Mouse (Mus musculus) limb, embryonic 15.5 days (tissue): ENCODE measurements at regions not wholly inside any gene's neighbourhood (a gene's known extent, or its start where the extent isn't known, plus 50 kb on each side); places are given as distances from the start of the nearest gene placed in this dataset.
"Not testable (repeated sequence)": the region's sequence is repeated elsewhere in the genome, so short reads cannot be mapped to it uniquely, and the experiment has no call there.

Experiments used
- ATAC-seq: fragments of 200-750 bp; cut with Nextera tagmentation; 2 replicates; pipeline ENCODE4 v1.8.0; 2017; ENCODE audit warnings: low read depth, moderate TSS enrichment; ENCODE audit not compliant: insufficient number of reproducible peaks, low FRiP score, low TSS enrichment
- H3K27ac ChIP-seq: fragments of 300-500 bp; sonication (generic); 2 replicates; pipeline ENCODE4 v1.5.1; 2015; ENCODE audit warnings: moderate library complexity, mild to moderate bottlenecking, inconsistent platforms
- H3K27me3 ChIP-seq: fragments of 300-500 bp; sonication (generic); 2 replicates; pipeline ENCODE4 v1.6.1; 2015; ENCODE audit warnings: inconsistent platforms
- H3K36me3 ChIP-seq: fragments of 300-500 bp; sonication (generic); 2 replicates; pipeline ENCODE4 v1.6.1; 2015; ENCODE audit warnings: inconsistent platforms
- H3K4me1 ChIP-seq: fragments of 300-500 bp; sonication (generic); 2 replicates; pipeline ENCODE4 v1.6.1; 2015; ENCODE audit warnings: inconsistent platforms
- H3K4me2 ChIP-seq: fragments of 300-500 bp; sonication (generic); 2 replicates; pipeline ENCODE4 v1.6.1; 2015; ENCODE audit warnings: mild to moderate bottlenecking, inconsistent platforms
- H3K4me3 ChIP-seq: fragments of 300-500 bp; sonication (generic); 2 replicates; pipeline ENCODE4 v1.5.1; 2015; ENCODE audit warnings: mild to moderate bottlenecking, inconsistent platforms
- H3K9ac ChIP-seq: fragments of 300-500 bp; sonication (generic); 2 replicates; pipeline ENCODE4 v1.6.1; 2015; ENCODE audit warnings: inconsistent platforms
- H3K9me3 ChIP-seq: fragments of 300-500 bp; sonication (generic); 2 replicates; pipeline ENCODE4 v1.6.1; 2016; ENCODE audit warnings: inconsistent platforms
- WGBS: fragments of 180-500 bp; shearing (Covaris S2); methylation state at CpG from one replicate; pipeline ENCODE4 v1.1.7; 2015; 5-methylcytosine and 5-hydroxymethylcytosine counted together

GRCm38 (mm10) chr13:111309848-111310692 is 55.3 kb downstream of the Actbl2 start:
- H3K27me3 ChIP-seq, result no peaks in the 10 kb centered on the region
- H3K4me1 ChIP-seq, result 0 out of 2 replicates have a peak, but pooled peaks cover 3% of the 10 kb centered on the region
- no peak for ATAC-seq
- H3K4me3 ChIP-seq, result no peak overlapping the region
- no peak overlapping the region for H3K9ac ChIP-seq
- no peak overlapping the region for H3K4me2 ChIP-seq
- no peaks in the 10 kb centered on the region for H3K9me3 ChIP-seq
- H3K27ac ChIP-seq, result no peak overlapping the region
- no peaks in the 10 kb centered on the region for H3K36me3 ChIP-seq
- 74% methylated on average over 14 of the region's 14 CpGs for WGBS

GRCm38 (mm10) chr13:111310693-111311045 is 55.9 kb downstream of the Actbl2 start:
- Histone ChIP-seq H3K27me3 (no peaks in the 10 kb centered on the region), H3K9ac (no peak overlapping the region), H3K4me3 (no peak overlapping the region), H3K36me3 (no peaks in the 10 kb centered on the region), H3K4me2 (no peak overlapping the region), H3K27ac (no peak overlapping the region), H3K9me3 (no peaks in the 10 kb centered on the region), H3K4me1 (0 out of 2 replicates have a peak, but pooled peaks cover 3% of the 10 kb centered on the region)
- WGBS, result 81% methylated on average over 1 of the region's 1 CpGs
- no peak for ATAC-seq

GRCm38 (mm10) chr13:111313506-111313905 is 58.7 kb downstream of the Actbl2 start:
- not testable (repeated sequence) for H3K36me3 ChIP-seq, H3K9me3 ChIP-seq, ATAC-seq, H3K4me2 ChIP-seq, H3K27ac ChIP-seq, H3K9ac ChIP-seq, H3K4me3 ChIP-seq, H3K27me3 ChIP-seq, H3K4me1 ChIP-seq
- 80% methylated on average over 3 of the region's 3 CpGs for WGBS

GRCm38 (mm10) chr13:111317876-111318275 is 63.1 kb downstream of the Actbl2 start:
- WGBS, result 83% methylated on average over 2 of the region's 2 CpGs
- not testable (repeated sequence) for ATAC-seq, H3K36me3 ChIP-seq, H3K27ac ChIP-seq, H3K9me3 ChIP-seq, H3K4me2 ChIP-seq, H3K4me3 ChIP-seq, H3K27me3 ChIP-seq, H3K9ac ChIP-seq, H3K4me1 ChIP-seq

GRCm38 (mm10) chr13:111323206-111323605 is 68.4 kb downstream of the Actbl2 start:
- 60% methylated on average over 8 of the region's 8 CpGs for WGBS
- Histone ChIP-seq H3K36me3 (no peaks in the 10 kb centered on the region), H3K4me1 (no peaks in the 10 kb centered on the region), H3K4me3 (no peak overlapping the region), H3K4me2 (no peak overlapping the region), H3K27me3 (no peaks in the 10 kb centered on the region), H3K27ac (no peak overlapping the region), H3K9ac (no peak overlapping the region), H3K9me3 (no peaks in the 10 kb centered on the region)
- no peak for ATAC-seq

GRCm38 (mm10) chr13:111326096-111326665 is 71.4 kb downstream of the Actbl2 start:
- ATAC-seq, result no peak
- Histone ChIP-seq H3K36me3 (no peaks in the 10 kb centered on the region), H3K9ac (no peak overlapping the region), H3K9me3 (no peaks in the 10 kb centered on the region), H3K4me2 (no peak overlapping the region), H3K27me3 (no peaks in the 10 kb centered on the region), H3K27ac (0 out of 2 replicates have a peak overlapping the region, but pooled peaks have one; percentile 2), H3K4me1 (no peaks in the 10 kb centered on the region), H3K4me3 (no peak overlapping the region)
- 60% methylated on average over 16 of the region's 16 CpGs for WGBS

GRCm38 (mm10) chr13:111333035-111333434 is 78.2 kb downstream of the Actbl2 start:
- H3K36me3 ChIP-seq, result no peaks in the 10 kb centered on the region
- H3K27ac ChIP-seq, result no peak overlapping the region
- H3K9me3 ChIP-seq, result no peaks in the 10 kb centered on the region
- no peak overlapping the region for H3K4me2 ChIP-seq
- H3K4me3 ChIP-seq, result no peak overlapping the region
- ATAC-seq, result 0 out of 2 replicates have a peak, but pooled peaks have one; percentile 69
- no peak overlapping the region for H3K9ac ChIP-seq
- H3K27me3 ChIP-seq, result no peaks in the 10 kb centered on the region
- 0 out of 2 replicates have a peak, but pooled peaks cover 5% of the 10 kb centered on the region for H3K4me1 ChIP-seq
- 59% methylated on average over 3 of the region's 3 CpGs for WGBS

- WGBS, result 81% methylated on average over 4 of the region's 4 CpGs
- Histone ChIP-seq H3K27ac (0 out of 2 replicates have a peak overlapping the region, but pooled peaks have one; percentile 4), H3K4me1 (0 out of 2 replicates have a peak, but pooled peaks cover 5% of the 10 kb centered on the region), H3K36me3 (no peaks in the 10 kb centered on the region), H3K27me3 (no peaks in the 10 kb centered on the region), H3K4me3 (no peak overlapping the region), H3K4me2 (no peak overlapping the region), H3K9me3 (no peaks in the 10 kb centered on the region), H3K9ac (no peak overlapping the region)
- ATAC-seq, result no peak
Observed at GRCm38 (mm10) chr13:111333851-111334250, 79.0 kb downstream of the Actbl2 start.

GRCm38 (mm10) chr13:111334258-111335052 is 79.6 kb downstream of the Actbl2 start:
- Histone ChIP-seq H3K4me3 (no peak overlapping the region), H3K4me1 (0 out of 2 replicates have a peak, but pooled peaks cover 5% of the 10 kb centered on the region), H3K27me3 (no peaks in the 10 kb centered on the region), H3K9me3 (no peaks in the 10 kb centered on the region), H3K27ac (0 out of 2 replicates have a peak overlapping the region, but pooled peaks have one; percentile 4), H3K36me3 (no peaks in the 10 kb centered on the region), H3K9ac (no peak overlapping the region), H3K4me2 (no peak overlapping the region)
- ATAC-seq, result no peak
- 54% methylated on average over 22 of the region's 22 CpGs for WGBS

- 81% methylated on average over 10 of the region's 10 CpGs for WGBS
- Histone ChIP-seq H3K4me2 (no peak overlapping the region), H3K27ac (no peak overlapping the region), H3K36me3 (no peaks in the 10 kb centered on the region), H3K9me3 (no peaks in the 10 kb centered on the region), H3K4me3 (no peak overlapping the region), H3K4me1 (no peaks in the 10 kb centered on the region), H3K9ac (no peak overlapping the region), H3K27me3 (no peaks in the 10 kb centered on the region)
- ATAC-seq, result no peak
Observed at GRCm38 (mm10) chr13:111344981-111345380, 90.2 kb downstream of the Actbl2 start.

- Histone ChIP-seq H3K27ac (no peak overlapping the region), H3K4me2 (no peak overlapping the region), H3K9ac (no peak overlapping the region), H3K36me3 (no peaks in the 10 kb centered on the region), H3K27me3 (no peaks in the 10 kb centered on the region), H3K9me3 (no peaks in the 10 kb centered on the region), H3K4me1 (no peaks in the 10 kb centered on the region), H3K4me3 (no peak overlapping the region)
- WGBS, result 69% methylated on average over 15 of the region's 15 CpGs
- no peak for ATAC-seq
Observed at GRCm38 (mm10) chr13:111345486-111346440, 91.0 kb downstream of the Actbl2 start.
